Mouse (Mus musculus) heart, postnatal 0 days (tissue): Measurements from ENCODE around the gene Ppp2r2c. TPM values are rescaled to one million over a fixed set of nuclear protein-coding genes. Genes with fewer than 3 reads are reported as not detected.

Source experiments
- ATAC-seq: fragments of 200-750 bp; cut with Nextera tagmentation; 2 replicates; pipeline ENCODE4 v1.8.0; 2017; ENCODE audit warnings: low read depth, moderate number of reproducible peaks, moderate library complexity; ENCODE audit not compliant: insufficient read depth
- DNase-seq: peaks from one replicate; pipeline ENCODE4 v3.0.0-alpha.2; 2016; ENCODE audit warnings: low spot score
- H3K27ac ChIP-seq: fragments of 300-500 bp; sonication (generic); 2 replicates; pipeline ENCODE4 v1.5.1; 2014; ENCODE audit warnings: low read depth, mild to moderate bottlenecking
- H3K27me3 ChIP-seq: fragments of 300-500 bp; sonication (generic); 2 replicates; pipeline ENCODE4 v1.6.1; 2014; ENCODE audit warnings: low read length, mixed read lengths; ENCODE audit not compliant: control insufficient read depth, insufficient read depth
- H3K36me3 ChIP-seq: fragments of 300-500 bp; sonication (generic); replicated peaks from 2 replicates; pipeline ENCODE4 v1.6.1; 2014; ENCODE audit warnings: low read length, mixed read lengths; ENCODE audit not compliant: control insufficient read depth, insufficient read depth
- H3K4me1 ChIP-seq: fragments of 300-500 bp; sonication (generic); 2 replicates; pipeline ENCODE4 v1.6.1; 2014; ENCODE audit warnings: antibody characterized with exemption; ENCODE audit not compliant: control insufficient read depth, insufficient read depth
- H3K4me2 ChIP-seq: fragments of 300-500 bp; sonication (generic); 2 replicates; pipeline ENCODE4 v1.6.1; 2014; ENCODE audit warnings: low read depth, mild to moderate bottlenecking, low read length, moderate library complexity
- H3K4me3 ChIP-seq: fragments of 300-500 bp; sonication (generic); 2 replicates; pipeline ENCODE4 v1.5.1; 2014; ENCODE audit warnings: low read depth, low read length
- H3K9ac ChIP-seq: fragments of 300-500 bp; sonication (generic); replicated peaks from 2 replicates; pipeline ENCODE4 v1.6.1; 2014; ENCODE audit warnings: low read depth, low read length, mixed read lengths
- H3K9me3 ChIP-seq: fragments of 300-500 bp; sonication (generic); replicated peaks from 2 replicates; pipeline ENCODE4 v1.6.1; 2016; ENCODE audit warnings: low read length; ENCODE audit not compliant: control insufficient read depth
- CTCF ChIP-seq: IDR thresholded peaks from 2 replicates; pipeline ENCODE4 v1.5.1; 2016; ENCODE audit warnings: antibody characterized with exemption, control low read depth, low read depth
- EP300 ChIP-seq: IDR thresholded peaks from 2 replicates; pipeline ENCODE4 v1.6.1; 2016; ENCODE audit warnings: antibody characterized with exemption, low read depth
- WGBS: fragments of 180-500 bp; shearing (Covaris S2); extraction: QIAGEN DNeasy Blood & Tissue Kit; methylation state at CpG from one replicate; pipeline ENCODE4 v1.1.7; 2014; 5-methylcytosine and 5-hydroxymethylcytosine counted together
- polyA plus RNA-seq: library from polyadenylated mRNA; unstranded; fragments of >200 nt; fragmentation: Nextera tagmentation; extraction: Ambion mirVana; gene quantifications from 2 replicates; pipeline ENCODE4 v1.2.1, GENCODE M21; 2015
- total RNA-seq: library from RNA; depleted of rRNA; stranded (reverse); fragments of >200 nt; gene quantifications from 2 replicates; pipeline ENCODE4 v1.2.3, GENCODE M21; 2014; ENCODE audit warnings: low replicate concordance; rRNA removed

Gene Ppp2r2c
- total RNA-seq (0.12 TPM in 1 of 2 replicates, not detected in the other), polyA plus RNA-seq (0.04 TPM in 1 of 2 replicates, not detected in the other)

DNA sequence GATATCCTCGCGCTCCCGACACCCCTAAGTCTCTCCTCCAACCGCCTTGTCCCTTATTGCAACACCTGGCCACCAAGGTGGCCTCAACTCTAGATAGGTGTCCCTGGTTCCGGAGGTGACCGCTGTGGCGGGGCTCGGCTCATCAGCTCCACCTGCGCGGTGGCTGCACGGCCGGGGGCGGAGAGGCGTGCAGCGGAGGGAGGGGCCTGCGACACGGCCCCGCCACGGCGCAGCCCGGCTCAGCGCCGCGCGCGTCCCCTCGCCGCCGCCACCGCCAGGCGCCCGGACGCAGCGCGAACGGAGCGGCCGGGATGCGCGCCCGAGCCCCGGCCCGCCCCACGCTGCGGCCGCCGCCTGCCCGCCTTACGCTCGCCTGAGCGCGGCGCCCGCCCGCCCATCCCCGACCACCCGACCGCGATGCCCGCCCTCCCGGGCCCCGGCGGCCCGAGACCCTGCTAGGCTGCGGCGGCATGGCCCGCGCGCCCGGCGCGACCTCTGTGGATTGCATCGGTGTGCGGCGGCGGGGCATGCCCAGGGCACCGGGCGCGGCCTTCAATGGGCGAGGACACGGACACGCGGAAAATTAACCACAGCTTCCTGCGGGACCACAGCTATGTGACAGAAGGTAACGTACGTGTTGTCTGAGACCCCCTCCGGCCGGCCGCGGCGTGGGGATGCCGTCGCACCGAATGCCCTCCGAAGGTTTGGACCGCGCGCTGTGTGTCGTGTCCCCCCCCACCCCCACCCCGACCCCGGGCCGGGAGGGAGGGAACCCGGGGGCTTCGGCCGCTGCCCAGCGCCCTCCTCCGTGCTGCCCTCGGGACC, at the start of gene Ppp2r2c:
Ppp2r2c (plus strand) TSS at position 248 of the 825 bp plus-strand sequence.
- no peak within 1 kb of the TSS for H3K27ac ChIP-seq
- H3K27me3 ChIP-seq: peaks cover 83% of the 10 kb centered on the region
- H3K4me1 ChIP-seq: no peaks in the 10 kb centered on the region
- H3K9me3 ChIP-seq: no peaks in the 10 kb centered on the region
- peak within 1 kb of the TSS; percentile 38 for H3K4me3 ChIP-seq
- H3K4me2 ChIP-seq: peak within 1 kb of the TSS; percentile 66
- no peak within 1 kb of the TSS for H3K9ac ChIP-seq
- no peaks in the 10 kb centered on the region for H3K36me3 ChIP-seq
- TF ChIP-seq EP300 (no peak), CTCF (no peak)
- ATAC-seq: no peak
- no peak for DNase-seq
- 1% methylated on average over 90 of the region's 108 CpGs for WGBS

DNA sequence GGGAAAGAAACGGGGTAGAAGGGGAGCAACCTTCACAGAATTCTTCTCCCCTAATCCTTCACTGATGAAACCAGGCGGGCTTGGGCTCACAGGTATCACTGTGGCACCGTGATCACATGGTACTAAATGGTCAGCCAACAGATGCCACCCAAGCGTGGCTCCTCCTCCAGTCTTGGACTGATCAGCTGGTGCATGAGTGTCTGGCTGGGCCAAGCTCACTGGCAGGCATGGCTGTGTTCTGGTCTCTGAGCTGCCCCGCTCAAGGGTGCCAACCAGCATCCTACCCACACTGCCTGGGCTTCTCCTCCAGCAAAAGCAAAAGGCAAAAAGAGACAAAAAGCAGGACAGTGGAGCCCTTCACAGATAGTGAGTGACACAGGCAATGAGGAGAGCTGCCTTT, 48.6 kb upstream of the Ppp2r2c start:
- Histone ChIP-seq H3K4me1 (no peaks in the 10 kb centered on the region), H3K9me3 (no peaks in the 10 kb centered on the region), H3K27me3 (no peaks in the 10 kb centered on the region), H3K4me2 (no peak overlapping the region), H3K27ac (no peak overlapping the region), H3K9ac (no peak overlapping the region), H3K4me3 (no peak overlapping the region), H3K36me3 (peaks cover 45% of the 10 kb centered on the region)
- DNase-seq (no peak), ATAC-seq (no peak)
- 79% methylated on average over 5 of the region's 5 CpGs for WGBS
- no peak for TF ChIP-seq EP300
- no peak for TF ChIP-seq CTCF

DNA sequence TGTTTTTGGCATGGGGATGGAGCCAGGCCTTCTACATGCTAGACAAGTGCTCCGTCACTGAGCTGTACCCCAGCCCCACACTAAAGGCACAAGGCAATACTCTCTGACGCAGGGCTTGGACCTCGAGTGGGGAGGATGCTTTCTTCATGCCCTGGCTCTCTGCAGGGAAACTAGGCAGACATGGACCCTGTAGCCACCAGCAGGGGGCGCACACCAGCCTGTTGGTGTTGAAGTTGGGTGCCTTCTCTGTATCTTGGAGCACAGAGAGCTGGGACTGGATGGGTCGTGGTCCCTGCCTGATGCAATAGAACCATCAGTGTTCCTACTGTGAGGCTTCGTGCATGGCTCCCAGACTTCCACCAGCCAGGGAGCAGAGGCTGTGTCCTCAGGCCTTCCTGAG, 48.2 kb upstream of the Ppp2r2c start:
- Histone ChIP-seq H3K9ac (no peak overlapping the region), H3K36me3 (peaks cover 41% of the 10 kb centered on the region), H3K9me3 (no peaks in the 10 kb centered on the region), H3K4me3 (no peak overlapping the region), H3K4me1 (no peaks in the 10 kb centered on the region), H3K4me2 (no peak overlapping the region), H3K27me3 (no peaks in the 10 kb centered on the region), H3K27ac (no peak overlapping the region)
- 43% methylated on average over 6 of the region's 6 CpGs for WGBS
- TF ChIP-seq EP300: no peak
- TF ChIP-seq CTCF: peak; percentile 64
- no peak for DNase-seq
- 0 out of 2 replicates have a peak, but pooled peaks have one; percentile 24 for ATAC-seq

DNA sequence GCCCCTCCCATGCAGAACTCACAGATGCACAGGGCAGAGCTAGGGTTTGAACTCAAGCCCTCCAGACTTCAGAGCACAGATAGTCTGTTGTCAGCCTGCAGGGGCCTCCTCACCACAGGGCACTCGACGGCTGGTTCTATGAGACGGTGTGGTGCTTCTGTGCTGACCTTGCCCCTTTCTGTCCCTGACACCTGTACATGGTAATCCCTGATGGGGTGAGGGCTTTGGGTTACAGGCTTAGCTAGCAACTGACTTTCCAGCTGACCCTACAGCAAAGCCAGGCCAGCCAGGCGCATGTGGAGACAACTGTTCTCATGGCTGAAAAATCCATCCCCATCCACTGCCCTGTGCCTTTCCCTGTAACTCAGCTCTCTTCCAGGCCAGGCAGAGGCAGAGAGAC, 45.4 kb upstream of the Ppp2r2c start:
- DNase-seq: no peak
- peaks cover 42% of the 10 kb centered on the region for H3K36me3 ChIP-seq
- no peak for ATAC-seq
- 91% methylated on average over 4 of the region's 4 CpGs for WGBS
- no peaks in the 10 kb centered on the region for H3K9me3 ChIP-seq
- H3K4me3 ChIP-seq: no peak overlapping the region
- H3K27me3 ChIP-seq: no peaks in the 10 kb centered on the region
- H3K4me1 ChIP-seq: no peaks in the 10 kb centered on the region
- no peak overlapping the region for H3K4me2 ChIP-seq
- TF ChIP-seq CTCF (no peak), EP300 (no peak)
- no peak overlapping the region for H3K9ac ChIP-seq
- H3K27ac ChIP-seq: no peak overlapping the region

DNA sequence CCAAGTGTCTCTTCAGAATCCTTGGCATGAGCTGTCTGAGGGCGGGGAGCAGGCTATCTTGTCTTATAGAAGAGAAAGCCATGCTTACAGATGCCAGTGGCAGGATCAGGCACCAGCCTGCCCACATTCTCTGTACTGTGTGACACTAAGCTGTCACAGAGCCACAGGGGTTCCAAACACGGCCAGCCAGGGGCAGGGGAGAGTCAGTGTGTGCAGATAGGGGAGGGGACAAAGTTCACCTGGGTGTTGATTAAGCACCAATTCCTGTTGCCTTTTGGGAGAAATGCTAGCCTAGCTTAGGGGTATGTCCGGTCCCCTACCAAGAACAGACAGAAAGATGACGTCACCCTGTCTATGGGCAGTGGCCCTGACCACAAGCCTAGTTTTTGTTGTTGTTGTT, 39.2 kb upstream of the Ppp2r2c start:
- no peak overlapping the region for H3K27ac ChIP-seq
- H3K4me3 ChIP-seq: no peak overlapping the region
- H3K27me3 ChIP-seq: 0 out of 2 replicates have a peak, but pooled peaks cover 5% of the 10 kb centered on the region
- ATAC-seq (no peak), DNase-seq (no peak)
- WGBS: 81% methylated on average over 4 of the region's 4 CpGs
- no peak overlapping the region for H3K9ac ChIP-seq
- TF ChIP-seq EP300 (no peak), CTCF (no peak)
- no peaks in the 10 kb centered on the region for H3K9me3 ChIP-seq
- H3K36me3 ChIP-seq: peaks cover 21% of the 10 kb centered on the region; the same call in 1 of the 2 replicates
- H3K4me2 ChIP-seq: no peak overlapping the region
- H3K4me1 ChIP-seq: peaks cover 5% of the 10 kb centered on the region; the same call in 1 of the 2 replicates
